Mouse (Mus musculus): ENCODE data around the gene Ccnq. TPM values are rescaled to one million over a fixed set of nuclear protein-coding genes. Genes with fewer than 3 reads are reported as not detected.

Ccnq gene
- total RNA-seq, 2 experiments from 2014 or later = 21.0 to 23.5 TPM

Small RNA genes within 50 kb of the gene (microRNA-seq; reads per million reads assigned to microRNA genes)
- gene Gm23840 = 0 reads per million in 2 experiments

Other genes starting within 250 kb of the Ccnq start
- gene Sebox, start 248.3 kb downstream of the Ccnq start, total RNA-seq (2021) = not detected
- 10 to 100 TPM; 10.4 to 12.2 TPM for gene Tmem199, start 239.6 kb downstream of the Ccnq start, total RNA-seq (2021)
- gene Poldip2, start 239.5 kb downstream of the Ccnq start, total RNA-seq (2021) = 100 to 1,000 TPM; 150 to 158 TPM
- gene Tnfaip1, start 215.4 kb downstream of the Ccnq start, total RNA-seq (2021) = 10 to 100 TPM; 37.6 to 43.3 TPM
- 10 to 100 TPM; 31.9 to 32.6 TPM for gene Ift20, start 215.4 kb downstream of the Ccnq start, total RNA-seq (2021)
- gene Tmem97, start 201.0 kb downstream of the Ccnq start, total RNA-seq (2021) = 1 to 10 TPM; 4.2 to 6.1 TPM
- 10 to 100 TPM; 13.1 to 13.2 TPM for gene Nlk, start 54.4 kb downstream of the Ccnq start, total RNA-seq (2021)
- gene Lyrm9, start 74.9 kb upstream of the Ccnq start, total RNA-seq (2021) = 10 to 100 TPM; 36.4 to 39.4 TPM
- gene Nos2, start 169.1 kb upstream of the Ccnq start, total RNA-seq (2021) = 1 to 10 TPM; 3.3 to 6.3 TPM
- gene Lgals9, start 233.2 kb upstream of the Ccnq start, total RNA-seq (2021) = 10 to 100 TPM; 19.5 to 22.5 TPM